Mouse (Mus musculus) stomach, embryonic 16.5 days (tissue): ENCODE results near the gene Nyap1. TPM values are rescaled to one million over a fixed set of nuclear protein-coding genes. Genes with fewer than 3 reads are reported as not detected.

Experiments
- ATAC-seq: fragments of 200-750 bp; cut with Nextera tagmentation; 2 replicates; pipeline ENCODE4 v1.8.0; 2017; ENCODE audit warnings: moderate number of reproducible peaks, moderate TSS enrichment; ENCODE audit not compliant: insufficient read depth, low FRiP score
- H3K27ac ChIP-seq: fragments of 300-500 bp; sonication (generic); 2 replicates; pipeline ENCODE4 v1.5.1; 2014; ENCODE audit warnings: low read length
- H3K27me3 ChIP-seq: fragments of 300-500 bp; sonication (generic); 2 replicates; pipeline ENCODE4 v1.6.1; 2014; ENCODE audit warnings: low read length, control low read depth, mixed read lengths; ENCODE audit not compliant: control insufficient read depth, insufficient read depth
- H3K36me3 ChIP-seq: fragments of 300-500 bp; sonication (generic); 2 replicates; pipeline ENCODE4 v1.6.1; 2014; ENCODE audit warnings: low read length; ENCODE audit not compliant: control insufficient read depth, insufficient read depth
- H3K4me1 ChIP-seq: fragments of 300-500 bp; sonication (generic); 2 replicates; pipeline ENCODE4 v1.6.1; 2014; ENCODE audit warnings: low read length, control low read depth, mixed read lengths; ENCODE audit not compliant: control insufficient read depth, insufficient read depth
- H3K4me2 ChIP-seq: fragments of 300-500 bp; sonication (generic); 2 replicates; pipeline ENCODE4 v1.6.1; 2014; ENCODE audit warnings: low read depth, low read length, mixed read lengths
- H3K4me3 ChIP-seq: fragments of 300-500 bp; sonication (generic); replicated peaks from 2 replicates; pipeline ENCODE4 v1.5.1; 2014; ENCODE audit warnings: mild to moderate bottlenecking, low read length
- H3K9ac ChIP-seq: fragments of 300-500 bp; sonication (generic); 2 replicates; pipeline ENCODE4 v1.6.1; 2014; ENCODE audit warnings: low read length
- H3K9me3 ChIP-seq: fragments of 300-500 bp; sonication (generic); replicated peaks from 2 replicates; pipeline ENCODE4 v1.6.1; 2016; ENCODE audit warnings: low read length, control low read depth; ENCODE audit not compliant: control insufficient read depth
- WGBS: fragments of 180-500 bp; shearing (Covaris S2); extraction: QIAGEN DNeasy Blood & Tissue Kit; methylation state at CpG from one replicate; pipeline ENCODE4 v1.1.7; 2014; 5-methylcytosine and 5-hydroxymethylcytosine counted together
- polyA plus RNA-seq: library from polyadenylated mRNA; unstranded; fragments of >200 nt; fragmentation: Nextera tagmentation; extraction: Ambion mirVana; gene quantifications from 2 replicates; pipeline ENCODE4 v1.2.1, GENCODE M21; 2015

Nyap1 gene
- polyA plus RNA-seq, 1 experiment from 2014 or later: 2.7 TPM

DNA sequence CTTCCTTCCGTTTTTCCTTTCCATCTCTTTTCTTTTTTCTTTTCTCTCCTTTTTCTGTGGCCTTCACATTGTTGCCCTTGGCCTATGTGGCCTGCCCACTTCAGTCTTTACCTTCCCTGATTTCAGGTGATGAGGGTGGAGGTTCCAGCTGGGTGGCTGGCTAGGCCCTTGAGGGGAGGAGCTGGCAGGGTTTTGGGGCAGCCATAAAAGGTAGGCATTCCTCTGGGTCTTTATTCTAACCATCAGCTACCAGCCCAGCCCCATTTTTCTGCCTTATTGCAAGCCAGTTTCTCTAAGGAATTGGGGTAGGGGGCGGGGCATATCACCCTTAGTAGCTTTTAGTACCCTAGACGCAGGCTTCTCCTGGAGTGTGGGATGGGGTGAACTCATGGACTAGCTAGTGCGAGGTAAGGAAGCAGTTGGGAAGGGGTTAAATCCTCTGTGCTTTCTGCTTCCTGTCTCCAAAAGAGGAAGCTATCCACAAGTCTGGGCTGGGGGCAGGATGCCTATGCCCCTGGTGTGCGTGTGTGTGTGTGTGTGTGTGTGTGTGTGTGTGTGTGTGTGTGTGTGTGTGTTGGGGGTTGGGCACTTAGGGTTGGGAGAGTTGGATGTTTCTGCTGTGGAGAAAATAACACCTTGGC is 6.8 kb upstream of the Nyap1 start:
- WGBS: 18% methylated on average over 5 of the region's 5 CpGs
- H3K4me3 ChIP-seq: peak overlapping the region; percentile 88
- ATAC-seq: no peak
- H3K9ac ChIP-seq: peak overlapping the region; percentile 96
- peaks cover 21% of the 10 kb centered on the region for H3K4me1 ChIP-seq
- no peaks in the 10 kb centered on the region for H3K27me3 ChIP-seq
- H3K9me3 ChIP-seq: no peaks in the 10 kb centered on the region
- H3K36me3 ChIP-seq: peaks cover 12% of the 10 kb centered on the region; the same call in 1 of the 2 replicates
- H3K4me2 ChIP-seq: peak overlapping the region; percentile 98
- H3K27ac ChIP-seq: peak overlapping the region; percentile 99

DNA sequence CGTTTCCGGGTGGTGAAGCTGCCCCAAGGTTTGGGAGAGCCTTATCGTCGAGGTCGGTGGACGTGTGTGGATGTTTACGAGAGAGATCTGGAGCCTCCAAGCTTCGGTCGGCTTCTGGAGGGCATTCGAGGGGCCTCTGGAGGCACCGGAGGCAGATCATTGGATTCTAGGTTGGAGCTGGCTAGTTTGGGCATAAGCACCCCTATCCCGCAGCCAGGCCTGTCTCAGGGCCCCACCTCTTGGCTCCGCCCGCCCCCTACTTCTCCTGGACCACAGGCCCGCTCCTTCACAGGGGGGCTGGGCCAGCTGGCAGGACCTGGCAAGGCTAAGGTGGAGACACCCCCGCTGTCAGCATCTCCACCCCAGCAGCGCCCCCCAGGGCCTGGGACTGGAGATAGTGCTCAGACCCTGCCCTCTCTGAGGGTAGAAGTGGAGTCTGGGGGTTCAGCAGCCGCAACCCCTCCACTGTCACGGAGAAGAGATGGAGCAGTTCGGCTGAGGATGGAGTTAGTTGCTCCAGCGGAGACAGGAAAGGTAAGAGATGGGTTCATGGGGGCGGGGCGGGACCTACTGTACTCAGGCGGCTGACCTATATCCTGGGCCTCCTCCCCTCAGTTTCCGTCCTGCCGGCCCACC is 6.0 kb upstream of the Nyap1 start:
- Histone ChIP-seq H3K36me3 (peaks cover 12% of the 10 kb centered on the region; the same call in 1 of the 2 replicates), H3K27me3 (no peaks in the 10 kb centered on the region), H3K4me3 (peak overlapping the region; percentile 88), H3K4me1 (peaks cover 21% of the 10 kb centered on the region), H3K9ac (peak overlapping the region; percentile 96), H3K9me3 (no peaks in the 10 kb centered on the region), H3K27ac (peak overlapping the region; percentile 99), H3K4me2 (peak overlapping the region; percentile 98)
- ATAC-seq: no peak
- 2% methylated on average over 26 of the region's 26 CpGs for WGBS

DNA sequence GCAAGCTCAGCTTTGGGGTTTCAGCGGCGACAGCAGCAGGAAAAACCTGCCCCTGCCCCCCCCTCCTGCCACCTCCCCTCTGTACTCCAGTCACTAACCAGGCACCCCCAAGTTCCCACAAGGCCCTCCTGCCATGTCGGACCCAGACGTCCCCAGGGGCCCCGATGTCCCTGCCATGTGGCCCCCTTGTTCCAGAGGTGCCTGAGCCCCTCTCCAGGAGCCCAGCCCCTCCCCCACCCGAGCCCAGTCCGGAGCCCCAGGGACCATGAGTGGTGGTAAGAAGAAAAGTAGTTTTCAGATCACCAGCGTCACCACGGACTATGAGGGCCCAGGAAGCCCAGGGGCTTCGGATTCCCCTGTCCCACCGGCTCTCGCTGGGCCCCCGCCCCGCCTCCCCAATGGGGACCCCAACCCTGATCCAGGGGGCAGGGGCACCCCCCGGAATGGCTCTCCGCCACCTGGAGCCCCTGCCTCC is 5.5 kb upstream of the Nyap1 start:
- H3K4me1 ChIP-seq: peaks cover 21% of the 10 kb centered on the region
- peak overlapping the region; percentile 98 for H3K4me2 ChIP-seq
- peak overlapping the region; percentile 99 for H3K27ac ChIP-seq
- peaks cover 8% of the 10 kb centered on the region; the same call in 1 of the 2 replicates for H3K36me3 ChIP-seq
- ATAC-seq: no peak
- no peaks in the 10 kb centered on the region for H3K9me3 ChIP-seq
- WGBS: 0% methylated on average over 16 of the region's 16 CpGs
- H3K27me3 ChIP-seq: no peaks in the 10 kb centered on the region
- H3K9ac ChIP-seq: peak overlapping the region; percentile 96
- H3K4me3 ChIP-seq: peak overlapping the region; percentile 88

DNA sequence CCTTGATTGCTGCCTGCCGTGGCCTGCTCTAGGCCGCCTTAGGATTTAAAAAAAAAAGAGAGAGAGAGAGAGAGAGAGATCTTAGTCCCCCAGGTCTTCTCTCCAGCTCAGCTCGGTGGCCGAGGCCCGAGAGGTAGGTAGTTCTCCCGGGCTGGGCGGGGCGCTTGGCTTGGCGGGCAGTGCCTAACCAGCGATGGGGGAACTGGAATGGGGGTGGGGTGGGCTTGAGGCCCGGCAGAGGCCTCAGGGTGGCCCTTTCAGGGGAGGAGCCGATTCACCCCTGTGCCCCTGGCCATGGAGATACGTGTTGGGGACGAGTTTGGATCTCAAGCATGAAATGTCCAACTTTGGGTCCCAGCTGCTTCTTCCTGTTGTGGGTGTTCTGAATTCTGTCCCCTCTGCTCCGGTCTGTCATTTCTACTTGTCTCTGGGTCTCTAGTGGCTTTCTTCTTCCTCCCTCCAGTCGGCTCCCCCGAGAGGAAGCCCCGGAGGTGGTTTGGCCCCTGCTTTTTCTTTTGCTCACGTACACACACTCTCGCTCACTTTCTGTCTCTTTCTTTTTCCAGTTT is 5.0 kb upstream of the Nyap1 start:
- peak; percentile 12; the same call in 1 of the 2 replicates for ATAC-seq
- H3K4me1 ChIP-seq: peaks cover 21% of the 10 kb centered on the region
- H3K4me2 ChIP-seq: peak overlapping the region; percentile 98
- peak overlapping the region; percentile 99 for H3K27ac ChIP-seq
- no peaks in the 10 kb centered on the region for H3K27me3 ChIP-seq
- WGBS: 0% methylated on average over 20 of the region's 20 CpGs
- H3K9ac ChIP-seq: peak overlapping the region; percentile 96
- H3K36me3 ChIP-seq: peaks cover 4% of the 10 kb centered on the region; the same call in 1 of the 2 replicates
- H3K4me3 ChIP-seq: peak overlapping the region; percentile 88
- no peaks in the 10 kb centered on the region for H3K9me3 ChIP-seq

DNA sequence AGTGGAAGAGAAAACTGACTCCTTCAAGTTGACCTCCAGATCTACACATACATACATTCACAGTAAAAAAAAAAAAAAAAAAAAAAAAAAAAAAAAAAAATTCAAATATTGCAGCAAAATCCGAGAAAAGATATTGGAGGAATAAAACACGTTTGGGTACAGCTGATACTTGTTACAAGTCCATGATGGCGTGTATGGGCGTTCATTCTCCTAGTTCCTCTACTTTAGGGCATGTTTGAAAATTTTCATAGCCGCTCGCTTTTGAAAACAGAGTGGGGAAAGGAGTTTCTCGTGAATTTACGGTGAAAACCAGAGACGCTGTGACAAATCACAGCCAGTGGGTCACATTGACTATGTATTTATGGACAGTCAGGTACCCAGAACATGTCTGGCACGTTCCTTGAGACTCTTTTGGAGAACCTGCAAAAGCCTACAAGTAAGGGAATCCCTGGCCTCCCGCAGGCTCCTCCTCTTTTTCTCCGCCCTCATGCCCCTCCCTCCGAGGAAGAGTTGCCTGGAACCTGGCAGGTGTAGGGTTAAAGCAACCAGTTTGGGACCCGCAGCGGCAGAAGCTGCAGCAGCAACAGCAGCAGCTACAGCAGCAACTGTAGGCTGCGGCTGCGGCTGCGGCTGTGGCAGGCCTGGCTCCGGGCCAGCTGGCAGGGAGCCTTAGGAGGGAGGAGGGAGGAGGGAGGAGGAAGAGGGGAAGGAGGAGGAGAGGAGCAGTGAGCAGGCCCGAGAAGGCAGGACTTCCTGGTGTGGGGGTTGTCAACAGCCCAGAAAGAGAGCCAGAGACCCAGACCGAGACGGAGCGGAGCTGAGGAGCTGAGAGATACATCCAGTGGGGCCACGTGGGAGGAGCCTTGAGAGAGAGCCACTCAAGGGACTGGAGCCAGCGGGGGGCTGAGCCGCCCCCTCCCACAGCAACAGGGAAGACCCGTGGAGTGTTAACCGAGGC is 4.1 kb upstream of the Nyap1 start, which contains the start of gene Tsc22d4:
Gene Tsc22d4 (plus strand): TSS at position 517 of the 958 bp plus-strand sequence.
- ATAC-seq: peak; percentile 92
- peak within 1 kb of the TSS; percentile 98 for H3K4me2 ChIP-seq
- WGBS: 2% methylated on average over 28 of the region's 28 CpGs

DNA sequence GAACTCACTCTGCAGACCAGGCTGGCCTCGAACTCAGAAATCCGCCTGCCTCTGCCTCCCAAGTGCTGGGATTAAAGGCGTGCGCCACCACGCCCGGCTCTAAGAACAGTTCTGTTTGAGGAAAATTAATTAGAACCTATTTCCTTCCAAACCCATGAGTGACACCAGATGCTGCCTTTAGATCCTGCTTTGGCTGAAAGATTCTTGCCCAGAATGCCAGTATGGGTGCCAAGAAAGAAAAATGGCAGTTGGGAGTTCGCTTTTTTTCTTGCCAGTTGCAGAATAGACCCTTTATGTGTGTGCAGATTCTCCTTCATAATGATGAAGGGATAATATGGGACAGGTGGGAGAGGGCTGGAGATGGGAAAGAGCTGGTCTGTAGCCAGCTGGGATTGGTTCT is 2.8 kb upstream of the Nyap1 start:
- WGBS: 93% methylated on average over 7 of the region's 7 CpGs
- Histone ChIP-seq H3K4me1 (peaks cover 25% of the 10 kb centered on the region), H3K27ac (no peak overlapping the region), H3K4me2 (no peak overlapping the region), H3K4me3 (no peak overlapping the region), H3K9me3 (no peaks in the 10 kb centered on the region), H3K36me3 (no peaks in the 10 kb centered on the region), H3K27me3 (no peaks in the 10 kb centered on the region), H3K9ac (no peak overlapping the region)
- ATAC-seq: no peak

More for the DNA sequence above, 4.1 kb upstream of the Nyap1 start, which contains the start of gene Tsc22d4:
- Histone ChIP-seq H3K4me1 (peaks cover 21% of the 10 kb centered on the region), H3K27ac (peak within 1 kb of the TSS; percentile 99), H3K4me3 (peak within 1 kb of the TSS; percentile 88), H3K27me3 (no peaks in the 10 kb centered on the region), H3K9me3 (no peaks in the 10 kb centered on the region), H3K9ac (peak within 1 kb of the TSS; percentile 96), H3K36me3 (no peaks in the 10 kb centered on the region)

DNA sequence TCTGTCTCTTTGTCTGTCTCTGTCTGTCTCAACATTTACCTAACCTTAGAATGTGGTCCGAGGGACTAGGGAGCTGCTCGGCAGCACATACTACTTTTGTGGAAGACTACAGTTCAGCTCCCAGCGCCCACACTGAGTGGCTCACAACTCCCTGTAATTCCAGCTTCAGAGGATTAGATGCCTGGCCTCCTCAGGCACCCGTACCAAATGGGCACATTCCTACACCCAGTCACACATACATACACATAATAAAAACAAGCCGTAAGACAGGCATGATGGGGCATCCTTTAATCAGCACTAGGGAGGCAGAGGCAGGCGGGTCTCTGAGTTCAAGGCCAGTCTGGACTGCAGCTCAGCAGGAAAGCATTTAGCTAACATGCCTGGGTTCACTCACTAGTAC is 1.4 kb upstream of the Nyap1 start:
- Histone ChIP-seq H3K4me1 (peaks cover 12% of the 10 kb centered on the region; the same call in 1 of the 2 replicates), H3K27ac (no peak overlapping the region), H3K4me3 (no peak overlapping the region), H3K36me3 (no peaks in the 10 kb centered on the region), H3K27me3 (no peaks in the 10 kb centered on the region), H3K9me3 (no peaks in the 10 kb centered on the region), H3K4me2 (no peak overlapping the region), H3K9ac (no peak overlapping the region)
- 91% methylated on average over 6 of the region's 6 CpGs for WGBS
- no peak for ATAC-seq

DNA sequence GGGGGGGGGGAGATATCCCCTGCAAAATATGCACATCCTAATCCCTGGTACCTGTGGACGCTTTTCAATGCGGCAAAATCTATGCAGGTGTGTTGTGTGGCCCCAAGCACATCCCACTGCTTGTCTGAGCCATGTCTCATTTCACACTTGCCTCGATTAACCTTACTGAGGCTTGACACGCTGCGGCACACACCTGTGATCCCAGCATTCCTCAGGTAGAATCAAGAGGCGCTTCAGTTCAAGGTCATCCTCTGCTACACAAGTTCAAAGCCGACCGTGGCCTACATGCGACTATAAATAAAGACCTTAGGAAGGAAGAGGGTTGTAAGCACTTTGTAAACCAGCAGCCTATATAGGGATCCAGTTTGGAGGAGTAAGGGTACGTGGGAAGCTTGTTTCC is 641 bp upstream of the Nyap1 start:
- WGBS: 59% methylated on average over 10 of the region's 10 CpGs
- Histone ChIP-seq H3K4me3 (no peak overlapping the region; the same call in 1 of the 2 replicates), H3K36me3 (no peaks in the 10 kb centered on the region), H3K27me3 (no peaks in the 10 kb centered on the region), H3K4me2 (peak overlapping the region; percentile 79), H3K9me3 (no peaks in the 10 kb centered on the region), H3K9ac (peak overlapping the region; percentile 82), H3K27ac (0 out of 2 replicates have a peak overlapping the region, but pooled peaks have one; percentile 86), H3K4me1 (peaks cover 9% of the 10 kb centered on the region; the same call in 1 of the 2 replicates)
- no peak for ATAC-seq
